Mouse (Mus musculus) hindbrain, embryonic 11.5 days (tissue): Measurements from ENCODE around the gene Spns2. TPM values are rescaled to one million over a fixed set of nuclear protein-coding genes. Genes with fewer than 3 reads are reported as not detected.
A peak's percentile ranks its signal among the peaks of the same experiment; 100 is the strongest.

Experiments
- ATAC-seq: fragments of 200-750 bp; cut with Nextera tagmentation; 2 replicates; pipeline ENCODE4 v1.8.0; 2017; ENCODE audit warnings: mild to moderate bottlenecking, moderate TSS enrichment, moderate library complexity; ENCODE audit not compliant: low FRiP score
- DNase-seq: peaks from one replicate; pipeline ENCODE4 v3.0.0-alpha.2; 2015; ENCODE audit warnings: low spot score
- H3K27ac ChIP-seq: fragments of 300-500 bp; sonication (generic); 2 replicates; pipeline ENCODE4 v1.5.1; 2014; ENCODE audit warnings: mild to moderate bottlenecking, low read depth, low read length
- H3K27me3 ChIP-seq: fragments of 300-500 bp; sonication (generic); 2 replicates; pipeline ENCODE4 v1.6.1; 2014; ENCODE audit warnings: mild to moderate bottlenecking, low read length, moderate library complexity, mixed read lengths; ENCODE audit not compliant: control insufficient read depth, insufficient read depth
- H3K36me3 ChIP-seq: fragments of 300-500 bp; sonication (generic); 2 replicates; pipeline ENCODE4 v1.6.1; 2014; ENCODE audit warnings: mild to moderate bottlenecking, low read length, moderate library complexity, mixed read lengths; ENCODE audit not compliant: control insufficient read depth, insufficient read depth
- H3K4me1 ChIP-seq: fragments of 300-500 bp; sonication (generic); replicated peaks from 2 replicates; pipeline ENCODE4 v1.6.1; 2014; ENCODE audit warnings: low read length, mixed read lengths; ENCODE audit not compliant: control insufficient read depth, insufficient read depth
- H3K4me2 ChIP-seq: fragments of 300-500 bp; sonication (generic); replicated peaks from 2 replicates; pipeline ENCODE4 v1.6.1; 2014; ENCODE audit warnings: mild to moderate bottlenecking, low read depth, low read length
- H3K4me3 ChIP-seq: fragments of 300-500 bp; sonication (generic); 2 replicates; pipeline ENCODE4 v1.5.1; 2014; ENCODE audit warnings: low read depth, low read length
- H3K9ac ChIP-seq: fragments of 300-500 bp; sonication (generic); 2 replicates; pipeline ENCODE4 v1.6.1; 2014; ENCODE audit warnings: low read depth, low read length
- H3K9me3 ChIP-seq: fragments of 300-500 bp; sonication (generic); 2 replicates; pipeline ENCODE4 v1.6.1; 2016; ENCODE audit warnings: low read length; ENCODE audit not compliant: control insufficient read depth
- WGBS: fragments of 180-500 bp; shearing (Covaris S2); extraction: QIAGEN DNeasy Blood & Tissue Kit; methylation state at CpG from one replicate; pipeline ENCODE4 v1.1.7; 2014; 5-methylcytosine and 5-hydroxymethylcytosine counted together
- polyA plus RNA-seq: library from polyadenylated mRNA; unstranded; fragments of >200 nt; fragmentation: Nextera tagmentation; extraction: Ambion mirVana; gene quantifications from 2 replicates; pipeline ENCODE4 v1.2.1, GENCODE M21; 2014

The Spns2 gene
- polyA plus RNA-seq, 1 experiment from 2014 or later: 5.3 TPM

GRCm38 (mm10) chr11:72484549-72484948 is 5.2 kb downstream of the Spns2 start:
- H3K9me3 ChIP-seq: no peaks in the 10 kb centered on the region
- H3K27ac ChIP-seq: no peak overlapping the region
- no peak overlapping the region for H3K4me2 ChIP-seq

DNA sequence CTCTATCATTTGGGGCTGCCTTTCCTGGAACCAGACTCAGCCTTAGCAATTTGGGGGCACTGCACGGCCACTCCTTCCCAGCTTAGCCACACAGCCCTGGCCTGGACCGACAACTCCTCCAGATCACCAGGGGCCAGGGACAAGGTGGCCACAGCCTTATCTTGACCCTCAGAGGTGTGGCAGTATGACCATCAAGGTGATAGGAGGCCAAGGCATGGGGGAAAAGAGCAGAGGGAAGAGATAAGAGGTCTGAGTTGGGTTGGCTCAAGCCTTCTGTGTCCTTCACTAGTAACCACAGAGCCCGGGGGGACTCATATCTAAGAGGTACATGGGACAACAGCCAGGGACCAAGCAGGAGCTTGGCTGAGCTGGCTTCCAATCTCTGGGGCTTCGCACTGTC is 7.8 kb downstream of the Spns2 start:
- DNase-seq (no peak), ATAC-seq (no peak)
- Histone ChIP-seq H3K36me3 (no peaks in the 10 kb centered on the region), H3K9me3 (no peaks in the 10 kb centered on the region), H3K4me2 (no peak overlapping the region), H3K4me1 (no peaks in the 10 kb centered on the region; the same call in 1 of the 2 replicates), H3K4me3 (no peak overlapping the region), H3K27ac (no peak overlapping the region), H3K27me3 (peaks cover 3% of the 10 kb centered on the region; the same call in 1 of the 2 replicates), H3K9ac (no peak overlapping the region)
- WGBS: 88% methylated on average over 4 of the region's 4 CpGs

More at GRCm38 (mm10) chr11:72484549-72484948, 5.2 kb downstream of the Spns2 start:
- DNase-seq (no peak), ATAC-seq (no peak)
- H3K4me3 ChIP-seq: no peak overlapping the region
- peaks cover 16% of the 10 kb centered on the region for H3K27me3 ChIP-seq
- no peak overlapping the region for H3K9ac ChIP-seq
- WGBS: 64% methylated on average over 6 of the region's 6 CpGs
- no peaks in the 10 kb centered on the region for H3K36me3 ChIP-seq
- H3K4me1 ChIP-seq: peaks cover 2% of the 10 kb centered on the region

GRCm38 (mm10) chr11:72481313-72481712 is 8.4 kb downstream of the Spns2 start:
- ATAC-seq: no peak
- Histone ChIP-seq H3K4me2 (no peak overlapping the region), H3K27ac (no peak overlapping the region), H3K27me3 (0 out of 2 replicates have a peak, but pooled peaks cover 3% of the 10 kb centered on the region), H3K4me1 (no peaks in the 10 kb centered on the region; the same call in 1 of the 2 replicates), H3K9me3 (no peaks in the 10 kb centered on the region), H3K9ac (no peak overlapping the region), H3K4me3 (no peak overlapping the region), H3K36me3 (no peaks in the 10 kb centered on the region)
- no peak for DNase-seq
- WGBS: 85% methylated on average over 5 of the region's 5 CpGs

DNA sequence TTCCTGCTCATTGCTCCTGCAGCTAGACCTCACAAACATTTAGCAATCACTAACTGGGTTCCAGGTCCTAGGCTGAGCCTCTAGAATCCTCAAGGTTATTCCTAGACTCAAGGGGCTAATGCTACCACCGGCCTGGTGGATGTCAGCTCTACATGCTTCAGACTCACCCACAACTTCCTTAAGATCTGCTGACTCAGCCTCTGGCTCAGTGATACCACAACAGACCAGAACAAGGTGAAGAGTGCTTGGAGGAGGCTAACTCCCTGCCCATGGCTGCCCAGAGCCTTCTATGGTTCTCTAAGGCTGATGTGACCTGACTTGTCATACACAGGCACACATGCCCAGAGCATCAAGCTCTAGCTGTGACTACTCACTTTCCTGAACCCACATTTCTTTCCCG is 10.2 kb downstream of the Spns2 start:
- no peaks in the 10 kb centered on the region for H3K9me3 ChIP-seq
- H3K27me3 ChIP-seq: no peaks in the 10 kb centered on the region
- H3K27ac ChIP-seq: no peak overlapping the region
- H3K36me3 ChIP-seq: no peaks in the 10 kb centered on the region
- no peak overlapping the region for H3K9ac ChIP-seq
- H3K4me2 ChIP-seq: no peak overlapping the region
- no peaks in the 10 kb centered on the region; the same call in none of the 2 replicates for H3K4me1 ChIP-seq
- 80% methylated on average over 2 of the region's 2 CpGs for WGBS
- DNase-seq: no peak
- no peak overlapping the region for H3K4me3 ChIP-seq
- no peak for ATAC-seq

- no peak overlapping the region for H3K27ac ChIP-seq
- 78% methylated on average over 6 of the region's 6 CpGs for WGBS
Measured at GRCm38 (mm10) chr11:72478228-72478627, 11.5 kb downstream of the Spns2 start.

GRCm38 (mm10) chr11:72477653-72478052 is 12.1 kb downstream of the Spns2 start:
- 84% methylated on average over 1 of the region's 1 CpGs for WGBS
- Histone ChIP-seq H3K9ac (no peak overlapping the region), H3K4me2 (no peak overlapping the region), H3K4me3 (no peak overlapping the region), H3K27ac (no peak overlapping the region), H3K27me3 (no peaks in the 10 kb centered on the region), H3K4me1 (no peaks in the 10 kb centered on the region; the same call in none of the 2 replicates), H3K9me3 (no peaks in the 10 kb centered on the region), H3K36me3 (no peaks in the 10 kb centered on the region)
- ATAC-seq: no peak
- DNase-seq: no peak

More at GRCm38 (mm10) chr11:72478228-72478627, 11.5 kb downstream of the Spns2 start:
- Histone ChIP-seq H3K9me3 (no peaks in the 10 kb centered on the region), H3K27me3 (no peaks in the 10 kb centered on the region), H3K4me2 (no peak overlapping the region), H3K36me3 (no peaks in the 10 kb centered on the region), H3K9ac (no peak overlapping the region), H3K4me1 (no peaks in the 10 kb centered on the region; the same call in none of the 2 replicates), H3K4me3 (no peak overlapping the region)
- ATAC-seq (no peak), DNase-seq (no peak)

DNA sequence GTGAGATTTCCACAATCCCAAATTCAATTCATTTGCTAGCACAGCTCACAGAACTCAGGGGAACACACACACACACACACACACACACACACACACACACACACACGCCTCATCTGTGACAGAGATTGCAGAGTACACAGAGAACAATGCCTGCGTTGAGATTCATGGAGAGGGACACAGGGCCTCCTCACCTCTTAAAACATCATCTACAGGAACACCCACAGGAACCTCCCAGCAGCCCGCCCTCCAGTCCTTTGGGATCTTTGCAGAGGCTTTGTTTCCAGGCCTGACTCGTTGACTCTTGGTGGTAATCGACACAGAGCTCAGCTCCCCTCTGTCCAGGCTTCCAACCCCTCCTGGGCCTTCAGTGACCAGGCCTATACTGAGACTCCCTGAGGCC is 12.5 kb downstream of the Spns2 start:
- Histone ChIP-seq H3K36me3 (no peaks in the 10 kb centered on the region), H3K9me3 (no peaks in the 10 kb centered on the region), H3K4me1 (no peaks in the 10 kb centered on the region; the same call in none of the 2 replicates), H3K27ac (peak overlapping the region; percentile 47; the same call in 1 of the 2 replicates), H3K27me3 (no peaks in the 10 kb centered on the region), H3K9ac (no peak overlapping the region), H3K4me3 (no peak overlapping the region), H3K4me2 (no peak overlapping the region)
- DNase-seq (no peak), ATAC-seq (no peak)
- WGBS: 47% methylated on average over 5 of the region's 5 CpGs

DNA sequence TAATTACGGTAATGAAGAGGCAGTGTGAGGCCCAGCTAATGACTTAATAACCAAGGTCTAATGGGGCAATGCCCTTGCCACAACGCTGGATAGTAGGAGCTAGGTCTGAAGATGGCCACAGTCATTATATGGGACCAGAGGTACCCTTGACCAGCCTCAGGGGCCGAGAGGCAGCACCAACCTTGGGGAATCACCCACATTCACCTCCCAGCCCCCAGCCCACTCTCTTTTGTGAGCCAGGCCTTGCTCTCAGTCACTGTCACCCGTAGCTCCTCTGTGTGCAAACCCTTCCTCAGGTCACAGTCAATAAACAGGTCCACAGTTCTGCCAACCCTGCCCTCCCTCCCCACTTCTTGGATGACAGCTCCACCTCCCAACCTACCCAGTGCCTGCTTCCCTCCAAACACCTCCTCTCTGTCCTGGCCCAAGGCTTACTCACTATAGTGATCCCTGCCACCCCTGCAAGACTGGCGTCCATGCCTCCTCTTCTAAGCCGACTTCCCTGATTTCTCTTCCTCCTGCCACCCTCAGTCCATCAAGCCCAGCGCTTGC is 13.6 kb downstream of the Spns2 start:
- DNase-seq (no peak), ATAC-seq (no peak)
- Histone ChIP-seq H3K4me3 (no peak overlapping the region), H3K36me3 (no peaks in the 10 kb centered on the region), H3K4me1 (no peaks in the 10 kb centered on the region; the same call in none of the 2 replicates), H3K9ac (no peak overlapping the region), H3K4me2 (no peak overlapping the region), H3K27ac (no peak overlapping the region), H3K27me3 (no peaks in the 10 kb centered on the region), H3K9me3 (no peaks in the 10 kb centered on the region)
- WGBS: 77% methylated on average over 7 of the region's 7 CpGs

GRCm38 (mm10) chr11:72475408-72475807 is 14.3 kb downstream of the Spns2 start:
- H3K9me3 ChIP-seq: no peaks in the 10 kb centered on the region
- H3K27ac ChIP-seq: no peak overlapping the region
- no peaks in the 10 kb centered on the region for H3K36me3 ChIP-seq
- DNase-seq (no peak), ATAC-seq (no peak)
- H3K4me1 ChIP-seq: no peaks in the 10 kb centered on the region; the same call in none of the 2 replicates
- H3K4me2 ChIP-seq: no peak overlapping the region
- WGBS: 72% methylated on average over 7 of the region's 7 CpGs
- H3K27me3 ChIP-seq: no peaks in the 10 kb centered on the region
- H3K9ac ChIP-seq: no peak overlapping the region
- H3K4me3 ChIP-seq: no peak overlapping the region
